Mouse (Mus musculus) MEL (cell line): Measurements from ENCODE around the gene Klf11. TPM values are rescaled to one million over a fixed set of nuclear protein-coding genes. Genes with fewer than 3 reads are reported as not detected.

ENCODE experiments used
- DNase-seq: peaks from one replicate; pipeline ENCODE4 v3.0.0; 2011; ENCODE audit warnings: low read depth, low spot score
- H3K27ac ChIP-seq: 2 replicates; pipeline ENCODE4 v1.5.1; 2012; ENCODE audit warnings: low read depth, mild to moderate bottlenecking, control low read depth, low read length, moderate library complexity; ENCODE audit not compliant: control insufficient read depth
- H3K27me3 ChIP-seq, 2 experiments: fragments of 150-350 bp in 1 of 2; sonication (generic) in 1 of 2; 2 replicates each; pipeline ENCODE4 v1.6.1; 2012; ENCODE audit warnings: low read length in 2 of 2, mild to moderate bottlenecking in 2 of 2, improper control_type of control experiment in 1 of 2, moderate library complexity in 1 of 2; ENCODE audit not compliant: insufficient read depth in 2 of 2, control insufficient read depth in 1 of 2
- H3K36me3 ChIP-seq, 2 experiments: 2 replicates each; pipeline ENCODE4 v1.6.1; 2012 to 2014; ENCODE audit warnings: low read length in 2 of 2, improper control_type of control experiment in 1 of 2, inconsistent platforms in 1 of 2, mild to moderate bottlenecking in 1 of 2; ENCODE audit not compliant: insufficient read depth in 2 of 2, control insufficient read depth in 1 of 2
- H3K4me1 ChIP-seq, 2 experiments: fragments of 150-350 bp in 1 of 2; sonication (generic) in 1 of 2; 2 replicates each; pipeline ENCODE4 v1.6.1; 2012; ENCODE audit warnings: low read length in 2 of 2, improper control_type of control experiment in 1 of 2, mild to moderate bottlenecking in 1 of 2; ENCODE audit not compliant: insufficient read depth in 2 of 2, control insufficient read depth in 1 of 2
- H3K4me3 ChIP-seq, 2 experiments: fragments of 150-350 bp in 1 of 2; sonication (generic) in 1 of 2; 2 replicates each; pipeline ENCODE4 v1.5.1; 2012; ENCODE audit warnings: low read depth in 2 of 2, low read length in 2 of 2, mild to moderate bottlenecking in 2 of 2, moderate library complexity in 2 of 2, control low read depth in 1 of 2, improper control_type of control experiment in 1 of 2; ENCODE audit not compliant: control insufficient read depth in 1 of 2, insufficient read depth in 1 of 2
- H3K79me2 ChIP-seq: 2 replicates; pipeline ENCODE4 v1.6.1; 2012; ENCODE audit warnings: mild to moderate bottlenecking, low read length, moderate library complexity; ENCODE audit not compliant: control insufficient read depth, poor library complexity, insufficient read depth
- H3K9ac ChIP-seq: 2 replicates; pipeline ENCODE4 v1.6.1; 2012; ENCODE audit warnings: low read depth, mild to moderate bottlenecking, control low read depth, low read length, moderate library complexity; ENCODE audit not compliant: control insufficient read depth, poor library complexity, severe bottlenecking
- H3K9me3 ChIP-seq: fragments of 150-350 bp; sonication (generic); replicated peaks from 2 replicates; pipeline ENCODE4 v1.6.1; 2012; ENCODE audit warnings: mild to moderate bottlenecking, low read length, improper control_type of control experiment, moderate library complexity; ENCODE audit not compliant: insufficient read depth
- BHLHE40 ChIP-seq: IDR thresholded peaks from 2 replicates; pipeline ENCODE4 v1.6.1; 2012; ENCODE audit warnings: low read depth, mild to moderate bottlenecking, inconsistent platforms, low read length, improper control_type of control experiment, borderline replicate concordance
- CHD2 ChIP-seq: IDR thresholded peaks from 2 replicates; pipeline ENCODE4 v1.6.1; 2011; ENCODE audit warnings: low read length, improper control_type of control experiment
- CTCF ChIP-seq, 3 experiments: IDR thresholded peaks in 2 of 3; conservative IDR thresholded peaks in 1 of 3; 2 replicates each; pipeline ENCODE4 v1.5.1; 2011 to 2012; ENCODE audit warnings: low read length in 3 of 3, low read depth in 2 of 3, mild to moderate bottlenecking in 2 of 3, improper control_type of control experiment in 1 of 3, inconsistent platforms in 1 of 3, mixed read lengths in 1 of 3, moderate library complexity in 1 of 3; ENCODE audit not compliant: control insufficient read depth in 1 of 3, insufficient read depth in 1 of 3, poor library complexity in 1 of 3, severe bottlenecking in 1 of 3
- ELF1 ChIP-seq: IDR thresholded peaks from 2 replicates; pipeline ENCODE4 v1.6.1; 2014; ENCODE audit warnings: low read depth, mild to moderate bottlenecking, inconsistent platforms, low read length, improper control_type of control experiment, moderate library complexity
- EP300 ChIP-seq, 2 experiments: IDR thresholded peaks; 2 replicates each; pipeline ENCODE4 v1.6.1; 2011; ENCODE audit warnings: improper control_type of control experiment in 2 of 2, low read length in 2 of 2, low read depth in 1 of 2, mild to moderate bottlenecking in 1 of 2
- HCFC1 ChIP-seq: IDR thresholded peaks from 2 replicates; pipeline ENCODE4 v1.6.1; 2012; ENCODE audit warnings: low read depth, mild to moderate bottlenecking, inconsistent platforms, low read length, improper control_type of control experiment, moderate library complexity
- JUND ChIP-seq: IDR thresholded peaks from 2 replicates; pipeline ENCODE4 v1.6.1; 2011; ENCODE audit warnings: low read depth, mild to moderate bottlenecking, improper control_type of control experiment, low read length
- KAT2A ChIP-seq: conservative IDR thresholded peaks from 2 replicates; pipeline ENCODE4 v1.6.1; 2012; ENCODE audit warnings: low read depth, low read length, improper control_type of control experiment, inconsistent platforms
- MAFK ChIP-seq: IDR thresholded peaks from 2 replicates; pipeline ENCODE4 v1.6.1; 2011; ENCODE audit warnings: low read depth, mild to moderate bottlenecking, low read length, improper control_type of control experiment, borderline replicate concordance
- MAZ ChIP-seq: IDR thresholded peaks from 2 replicates; pipeline ENCODE4 v1.6.1; 2012; ENCODE audit warnings: low read depth, mild to moderate bottlenecking, inconsistent platforms, low read length, improper control_type of control experiment
- MXI1 ChIP-seq: IDR thresholded peaks from 2 replicates; pipeline ENCODE4 v1.6.1; 2011; ENCODE audit warnings: mild to moderate bottlenecking, low read depth, low read length, improper control_type of control experiment
- MYB ChIP-seq: IDR thresholded peaks from 2 replicates; pipeline ENCODE4 v1.6.1; 2011; ENCODE audit warnings: mild to moderate bottlenecking, low read depth, low read length, improper control_type of control experiment
- NRF1 ChIP-seq: IDR thresholded peaks from 2 replicates; pipeline ENCODE4 v1.6.1; 2014; ENCODE audit warnings: low read depth, mild to moderate bottlenecking, inconsistent platforms, low read length, improper control_type of control experiment, moderate library complexity; ENCODE audit not compliant: poor library complexity, insufficient read depth, severe bottlenecking
- TAL1 ChIP-seq: IDR thresholded peaks from 2 replicates; pipeline ENCODE4 v1.6.1; 2012; ENCODE audit warnings: mild to moderate bottlenecking, inconsistent platforms, low read length, moderate library complexity, mixed read lengths
- TBP ChIP-seq: IDR thresholded peaks from 2 replicates; pipeline ENCODE4 v1.8.0; 2011; ENCODE audit warnings: low read depth, low read length, improper control_type of control experiment
- ZKSCAN1 ChIP-seq: IDR thresholded peaks from 2 replicates; pipeline ENCODE4 v1.6.1; 2012; ENCODE audit warnings: low read depth, mild to moderate bottlenecking, inconsistent platforms, low read length, improper control_type of control experiment, moderate library complexity
- ZNF384 ChIP-seq: IDR thresholded peaks from 2 replicates; pipeline ENCODE4 v1.6.1; 2012; ENCODE audit warnings: low read depth, mild to moderate bottlenecking, inconsistent platforms, low read length, improper control_type of control experiment
- polyA plus RNA-seq, 2 experiments: library from polyadenylated mRNA; stranded (reverse) in 1 of 2; unstranded in 1 of 2; fragments of >175 nt in 1 of 2; fragments of >200 nt in 1 of 2; gene quantifications; 2 replicates each; pipeline versions ENCODE4 v1.2.1 to v1.2.4; 2012; ENCODE audit warnings: low replicate concordance in 2 of 2, low read depth in 1 of 2; ENCODE audit not compliant: insufficient read length in 2 of 2, insufficient read depth in 1 of 2, missing spikeins in 1 of 2
- total RNA-seq: library from RNA; depleted of rRNA; stranded (reverse); fragments of 300-350 nt; gene quantifications from 2 replicates; pipeline ENCODE4 v1.2.3, GENCODE M21; 2012

Gene Klf11
- total and polyA plus RNA-seq, 3 experiments: 2.4 to 7.2 TPM; not detected in 1

GRCm38 (mm10) chr12:24698514-24698913 is 47.4 kb downstream of the Klf11 start:
- Histone ChIP-seq H3K9me3 (no peaks in the 10 kb centered on the region), H3K4me3 (no peak overlapping the region), H3K27me3 (no peaks in the 10 kb centered on the region)
- no peak for DNase-seq
- TF ChIP-seq ZNF384 (no peak), NRF1 (no peak), MAFK (no peak), BHLHE40 (no peak), EP300 (IDR thresholded peaks at IDR 0.05; ENCODE audit: low read depth in 1 of 2, low read length in 2 of 2) (no peak), CHD2 (no peak), KAT2A (no peak), TAL1 (no peak), MXI1 (no peak), ELF1 (no peak), CTCF (IDR thresholded peaks at IDR 0.05 in 2 of 3, conservative IDR thresholded peaks at IDR 0.05 in 1 of 3; ENCODE audit: control insufficient read depth in 1 of 3, insufficient read depth in 1 of 3, low read depth in 2 of 3, low read length in 3 of 3, poor library complexity in 1 of 3, severe bottlenecking in 1 of 3) (no peak), HCFC1 (no peak), TBP (no peak)
- TF ChIP-seq, all 39 proteins: peak for 0
- no peaks in the 10 kb centered on the region for H3K36me3 ChIP-seq
- H3K4me1 ChIP-seq: peaks cover 0 to 4% of the 10 kb centered on the region in 2 experiments; a peak in 1 of 4 replicates
- H3K27ac ChIP-seq: no peak overlapping the region
- H3K79me2 ChIP-seq: no peaks in the 10 kb centered on the region
- H3K9ac ChIP-seq: no peak overlapping the region

DNA sequence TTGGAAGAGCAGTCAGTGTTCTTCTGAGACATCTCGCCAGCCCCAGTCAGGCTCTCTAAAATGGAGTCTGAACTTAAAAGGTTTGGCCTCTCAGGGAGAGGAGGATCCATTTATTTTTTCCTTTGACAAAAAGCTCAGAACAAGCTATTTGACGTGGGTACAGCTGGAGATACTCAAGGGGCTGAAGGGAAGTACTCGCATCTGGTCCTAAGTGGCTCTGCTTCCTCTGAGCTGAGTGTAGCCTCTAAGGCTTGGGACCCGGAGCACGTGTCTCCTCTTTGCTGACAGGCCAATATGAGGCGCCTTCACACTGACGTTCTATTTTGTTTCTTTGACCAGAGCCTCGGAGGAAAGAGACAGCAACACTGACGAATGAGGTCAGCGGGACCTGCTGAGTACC is 48.5 kb downstream of the Klf11 start:
- Histone ChIP-seq H3K36me3 (no peaks in the 10 kb centered on the region), H3K4me1 (peaks cover 0 to 4% of the 10 kb centered on the region in 2 experiments; a peak in 1 of 4 replicates), H3K27ac (no peak overlapping the region), H3K4me3 (no peak overlapping the region), H3K9ac (no peak overlapping the region)
- no peak for DNase-seq
- TF ChIP-seq MYB (no peak), ZKSCAN1 (no peak), JUND (no peak), MAZ (no peak)
- TF ChIP-seq, all 39 proteins: peak for 0
- Histone ChIP-seq H3K9me3 (no peaks in the 10 kb centered on the region), H3K79me2 (no peaks in the 10 kb centered on the region), H3K27me3 (no peaks in the 10 kb centered on the region)
